Mouse (Mus musculus) forebrain, embryonic 14.5 days (tissue): ENCODE data around the gene Adamtsl1. TPM values are rescaled to one million over a fixed set of nuclear protein-coding genes. Genes with fewer than 3 reads are reported as not detected.

Source experiments
- ATAC-seq: fragments of 200-750 bp; cut with Nextera tagmentation; 2 replicates; pipeline ENCODE4 v1.8.0; 2017; ENCODE audit warnings: mild to moderate bottlenecking, moderate library complexity
- DNase-seq: peaks from one replicate; pipeline ENCODE4 v3.0.0-alpha.2; 2015; ENCODE audit warnings: low spot score
- H3K27ac ChIP-seq: fragments of 300-500 bp; sonication (generic); 2 replicates; pipeline ENCODE4 v1.5.1; 2014; ENCODE audit warnings: low read depth, mild to moderate bottlenecking, control low read depth, low read length, moderate library complexity
- H3K27me3 ChIP-seq: fragments of 300-500 bp; sonication (generic); replicated peaks from 2 replicates; pipeline ENCODE4 v1.6.1; 2014; ENCODE audit warnings: low read length, control low read depth, mixed read lengths; ENCODE audit not compliant: control insufficient read depth, insufficient read depth
- H3K36me3 ChIP-seq: fragments of 300-500 bp; sonication (generic); 2 replicates; pipeline ENCODE4 v1.6.1; 2014; ENCODE audit warnings: low read length, control low read depth; ENCODE audit not compliant: control insufficient read depth, insufficient read depth
- H3K4me1 ChIP-seq: fragments of 300-500 bp; sonication (generic); 2 replicates; pipeline ENCODE4 v1.6.1; 2014; ENCODE audit warnings: antibody characterized with exemption, low read length, control low read depth; ENCODE audit not compliant: control insufficient read depth, insufficient read depth
- H3K4me2 ChIP-seq: fragments of 300-500 bp; sonication (generic); 2 replicates; pipeline ENCODE4 v1.6.1; 2014; ENCODE audit warnings: mild to moderate bottlenecking, control low read depth, low read length
- H3K4me3 ChIP-seq: fragments of 300-500 bp; sonication (generic); 2 replicates; pipeline ENCODE4 v1.5.1; 2014; ENCODE audit warnings: low read depth, low read length, control low read depth
- H3K9ac ChIP-seq: fragments of 300-500 bp; sonication (generic); 2 replicates; pipeline ENCODE4 v1.6.1; 2014; ENCODE audit warnings: mild to moderate bottlenecking, low read length, control low read depth, moderate library complexity
- H3K9me3 ChIP-seq: fragments of 300-500 bp; sonication (generic); replicated peaks from 2 replicates; pipeline ENCODE4 v1.6.1; 2016; ENCODE audit warnings: low read length, control low read depth, mixed read lengths; ENCODE audit not compliant: control insufficient read depth
- WGBS: fragments of 180-500 bp; shearing (Covaris S2); extraction: QIAGEN DNeasy Blood & Tissue Kit; methylation state at CpG from one replicate; pipeline ENCODE4 v1.1.7; 2014; 5-methylcytosine and 5-hydroxymethylcytosine counted together
- polyA plus RNA-seq: library from polyadenylated mRNA; unstranded; fragments of >200 nt; fragmentation: Nextera tagmentation; extraction: Ambion mirVana; gene quantifications from 2 replicates; pipeline ENCODE4 v1.2.1, GENCODE M21; 2014

Adamtsl1 gene
- polyA plus RNA-seq, 1 experiment from 2014 or later: 2.2 TPM

GRCm38 (mm10) chr4:86385121-86385520 is 871.1 kb downstream of the Adamtsl1 start:
- Histone ChIP-seq H3K4me1 (no peaks in the 10 kb centered on the region), H3K36me3 (no peaks in the 10 kb centered on the region), H3K27me3 (no peaks in the 10 kb centered on the region), H3K4me3 (no peak overlapping the region), H3K9ac (no peak overlapping the region), H3K4me2 (no peak overlapping the region), H3K9me3 (no peaks in the 10 kb centered on the region), H3K27ac (no peak overlapping the region)
- ATAC-seq (no peak), DNase-seq (no peak)
- WGBS: 94% methylated on average over 6 of the region's 6 CpGs

- ATAC-seq: no peak
- 96% methylated on average over 5 of the region's 5 CpGs for WGBS
- Histone ChIP-seq H3K27me3 (no peaks in the 10 kb centered on the region), H3K4me2 (no peak overlapping the region), H3K9me3 (no peaks in the 10 kb centered on the region), H3K4me1 (no peaks in the 10 kb centered on the region), H3K4me3 (no peak overlapping the region), H3K27ac (no peak overlapping the region), H3K9ac (no peak overlapping the region), H3K36me3 (no peaks in the 10 kb centered on the region)
- no peak for DNase-seq
Observed at GRCm38 (mm10) chr4:86388430-86388829, 874.5 kb downstream of the Adamtsl1 start.

GRCm38 (mm10) chr4:86391176-86391575 is 877.2 kb downstream of the Adamtsl1 start:
- Histone ChIP-seq H3K9ac (no peak overlapping the region), H3K4me1 (no peaks in the 10 kb centered on the region), H3K4me3 (no peak overlapping the region), H3K9me3 (no peaks in the 10 kb centered on the region), H3K36me3 (no peaks in the 10 kb centered on the region), H3K4me2 (no peak overlapping the region), H3K27me3 (no peaks in the 10 kb centered on the region), H3K27ac (no peak overlapping the region)
- ATAC-seq (no peak), DNase-seq (no peak)
- WGBS: 64% methylated on average over 3 of the region's 3 CpGs

GRCm38 (mm10) chr4:86395636-86396035 is 881.7 kb downstream of the Adamtsl1 start:
- no peaks in the 10 kb centered on the region for H3K27me3 ChIP-seq
- H3K27ac ChIP-seq: no peak overlapping the region
- no peaks in the 10 kb centered on the region for H3K9me3 ChIP-seq
- 85% methylated on average over 6 of the region's 6 CpGs for WGBS
- ATAC-seq (no peak), DNase-seq (no peak)
- no peaks in the 10 kb centered on the region for H3K36me3 ChIP-seq
- no peak overlapping the region for H3K9ac ChIP-seq
- no peaks in the 10 kb centered on the region; the same call in 1 of the 2 replicates for H3K4me1 ChIP-seq
- H3K4me2 ChIP-seq: no peak overlapping the region
- no peak overlapping the region for H3K4me3 ChIP-seq

GRCm38 (mm10) chr4:86396672-86397288 is 882.8 kb downstream of the Adamtsl1 start:
- DNase-seq: no peak
- H3K4me2 ChIP-seq: no peak overlapping the region

GRCm38 (mm10) chr4:86397470-86397869 is 883.5 kb downstream of the Adamtsl1 start:
- H3K36me3 ChIP-seq: no peaks in the 10 kb centered on the region
- no peaks in the 10 kb centered on the region for H3K27me3 ChIP-seq
- DNase-seq: no peak
- WGBS: 73% methylated on average over 2 of the region's 2 CpGs
- no peak overlapping the region for H3K4me3 ChIP-seq
- no peak overlapping the region for H3K9ac ChIP-seq
- no peak for ATAC-seq
- no peak overlapping the region for H3K4me2 ChIP-seq
- no peak overlapping the region for H3K27ac ChIP-seq
- H3K4me1 ChIP-seq: no peaks in the 10 kb centered on the region; the same call in 1 of the 2 replicates
- no peaks in the 10 kb centered on the region for H3K9me3 ChIP-seq

More at GRCm38 (mm10) chr4:86396672-86397288, 882.8 kb downstream of the Adamtsl1 start:
- Histone ChIP-seq H3K27me3 (no peaks in the 10 kb centered on the region), H3K9ac (no peak overlapping the region), H3K4me1 (no peaks in the 10 kb centered on the region; the same call in 1 of the 2 replicates), H3K4me3 (no peak overlapping the region), H3K36me3 (no peaks in the 10 kb centered on the region), H3K9me3 (no peaks in the 10 kb centered on the region), H3K27ac (no peak overlapping the region)
- WGBS: 80% methylated on average over 7 of the region's 7 CpGs
- no peak for ATAC-seq

GRCm38 (mm10) chr4:86401116-86401515 is 887.1 kb downstream of the Adamtsl1 start:
- Histone ChIP-seq H3K9me3 (no peaks in the 10 kb centered on the region), H3K36me3 (no peaks in the 10 kb centered on the region), H3K4me1 (no peaks in the 10 kb centered on the region; the same call in 1 of the 2 replicates), H3K4me2 (no peak overlapping the region), H3K27ac (no peak overlapping the region), H3K4me3 (no peak overlapping the region), H3K27me3 (no peaks in the 10 kb centered on the region), H3K9ac (no peak overlapping the region)
- WGBS: 54% methylated on average over 3 of the region's 3 CpGs
- ATAC-seq (no peak), DNase-seq (no peak)

GRCm38 (mm10) chr4:86406501-86407199 is 892.7 kb downstream of the Adamtsl1 start:
- no peaks in the 10 kb centered on the region for H3K9me3 ChIP-seq
- no peaks in the 10 kb centered on the region for H3K27me3 ChIP-seq
- no peaks in the 10 kb centered on the region for H3K36me3 ChIP-seq
- no peak overlapping the region for H3K9ac ChIP-seq
- ATAC-seq (no peak), DNase-seq (no peak)
- H3K4me1 ChIP-seq: no peaks in the 10 kb centered on the region
- no peak overlapping the region for H3K4me3 ChIP-seq
- no peak overlapping the region for H3K4me2 ChIP-seq
- 83% methylated on average over 7 of the region's 7 CpGs for WGBS
- H3K27ac ChIP-seq: no peak overlapping the region

- Histone ChIP-seq H3K4me3 (no peak overlapping the region), H3K9me3 (no peaks in the 10 kb centered on the region), H3K27ac (no peak overlapping the region), H3K4me1 (no peaks in the 10 kb centered on the region), H3K9ac (no peak overlapping the region), H3K36me3 (no peaks in the 10 kb centered on the region), H3K27me3 (no peaks in the 10 kb centered on the region), H3K4me2 (no peak overlapping the region)
- 88% methylated on average over 3 of the region's 3 CpGs for WGBS
- DNase-seq (no peak), ATAC-seq (no peak)
Observed at GRCm38 (mm10) chr4:86407200-86407527, 893.2 kb downstream of the Adamtsl1 start.
